Mouse (Mus musculus) cortical plate, adult 2 months (tissue): ENCODE results near the gene Vamp8.

ENCODE experiments used
- CTCF ChIP-seq: fragments of 200-500 bp; IDR thresholded peaks from 2 replicates; pipeline ENCODE4 v1.5.1; 2011; ENCODE audit warnings: mild to moderate bottlenecking, control low read depth, low read length; ENCODE audit not compliant: insufficient read depth; ENCODE audit errors: extremely low read depth
- POLR2A ChIP-seq: fragments of 200-500 bp; IDR thresholded peaks from 2 replicates; pipeline ENCODE4 v1.6.1; 2011; ENCODE audit warnings: mild to moderate bottlenecking, low read length, control low read depth; ENCODE audit not compliant: insufficient read depth; ENCODE audit errors: extremely low read depth

DNA sequence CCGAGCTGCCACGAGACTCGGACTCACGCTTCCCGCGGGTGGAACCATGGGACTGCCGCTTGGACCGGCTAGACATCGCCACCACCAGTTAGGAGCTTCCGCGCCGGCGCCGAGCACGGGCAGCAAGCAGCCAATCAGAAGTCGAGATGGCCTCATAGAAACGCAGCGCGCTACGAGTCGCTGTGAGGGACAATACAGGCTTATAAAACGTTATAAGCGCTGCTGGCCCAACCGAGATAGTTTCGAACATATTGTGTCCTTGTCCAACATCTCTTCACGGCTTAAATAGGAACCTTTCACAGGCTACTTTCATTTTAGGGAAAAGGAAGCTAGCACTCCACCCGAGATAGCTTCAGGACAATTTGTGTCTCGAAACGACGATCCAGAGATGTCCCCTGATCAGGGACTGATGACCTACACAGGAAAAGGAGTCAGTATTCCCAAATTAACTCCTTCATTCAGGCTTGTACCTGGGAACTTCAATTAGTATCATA, 45.4 kb downstream of the Vamp8 start, which contains the start of gene Usp39:
- TF ChIP-seq CTCF (no peak), POLR2A (peak; percentile 84)
